Mouse (Mus musculus) T-helper 1 cell (primary cell): ENCODE results near the gene Cd55.
"Not testable (repeated sequence)": the region's sequence is repeated elsewhere in the genome, so short reads cannot be mapped to it uniquely, and the experiment has no call there.

Experiments
- in situ Hi-C: fragments of 300-600 bp; cut with MboI, MseI; formaldehyde crosslinking; loops from one replicate; pipeline ENCODE4 v1.15.1; 2025; ENCODE audit warnings: high pct_unique_total_duplicates

Gene Cd55

GRCm38 (mm10) chr1:130427175-130427853 lies 35.2 kb downstream of the Cd55 start:
- in situ Hi-C loops = not testable (repeated sequence)

GRCm38 (mm10) chr1:130422664-130423111 lies 39.9 kb downstream of the Cd55 start, which contains the start of gene Cd55b:
Gene Cd55b, minus strand, starts transcription at chr1:130423009.
- in situ Hi-C loops = no loop called here

- in situ Hi-C loops = not testable (repeated sequence)
Observed at GRCm38 (mm10) chr1:130422033-130422432, 40.5 kb downstream of the Cd55 start.

- in situ Hi-C loops = not testable (repeated sequence)
Observed at GRCm38 (mm10) chr1:130397109-130397508, 65.4 kb downstream of the Cd55 start.
